Mouse (Mus musculus) E14TG2a.4 (cell line): ENCODE results near the gene Snapc1.

Source experiments
- H3K27me3 ChIP-seq: 2 replicates; pipeline ENCODE4 v1.6.1; 2014; ENCODE audit warnings: low read length, control low read depth; ENCODE audit not compliant: insufficient read depth
- H3K36me3 ChIP-seq: 2 replicates; pipeline ENCODE4 v1.6.1; 2014; ENCODE audit warnings: low read length, control low read depth; ENCODE audit not compliant: insufficient read depth
- H3K4me1 ChIP-seq: replicated peaks from 2 replicates; pipeline ENCODE4 v1.6.1; 2014; ENCODE audit warnings: low read depth, low read length, control low read depth
- H3K4me3 ChIP-seq: replicated peaks from 2 replicates; pipeline ENCODE4 v1.5.1; 2014; ENCODE audit warnings: mild to moderate bottlenecking, low read length
- H3K9me3 ChIP-seq: 2 replicates; pipeline ENCODE4 v1.6.1; 2014; ENCODE audit warnings: low read length, control low read depth
- CTCF ChIP-seq: conservative IDR thresholded peaks from 2 replicates; pipeline ENCODE4 v1.5.1; 2014; ENCODE audit warnings: low read length
- NANOG ChIP-seq: IDR thresholded peaks from 2 replicates; pipeline ENCODE4 v1.6.1; 2014; ENCODE audit warnings: borderline replicate concordance, low read length, mixed read lengths
- POU5F1 ChIP-seq: IDR thresholded peaks from 2 replicates; pipeline ENCODE4 v1.6.1; 2014; ENCODE audit warnings: low read length, borderline replicate concordance

The Snapc1 gene

DNA sequence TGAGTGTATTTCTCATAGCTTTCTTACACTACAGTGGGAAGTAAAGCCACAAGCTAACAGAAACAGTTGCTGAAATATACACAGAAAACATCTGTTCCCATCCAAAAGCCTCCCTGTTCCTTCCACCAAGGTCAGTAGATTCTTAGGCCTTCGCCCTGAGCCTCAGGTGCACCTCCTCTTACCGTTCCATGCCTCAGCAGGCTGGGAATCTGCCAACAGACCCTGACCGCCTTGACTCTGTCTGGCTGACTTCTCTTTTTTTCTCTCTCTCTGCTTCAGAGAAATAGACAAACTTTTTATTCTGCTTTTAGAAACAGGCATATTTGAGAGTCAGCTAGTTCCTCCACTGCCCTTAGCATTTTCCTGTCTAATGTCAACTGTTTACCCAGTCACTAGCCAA is 13.9 kb downstream of the Snapc1 start:
- H3K36me3 ChIP-seq = peaks cover 91% of the 10 kb centered on the region
- no peak overlapping the region for H3K4me3 ChIP-seq
- no peaks in the 10 kb centered on the region for H3K27me3 ChIP-seq
- no peaks in the 10 kb centered on the region for H3K9me3 ChIP-seq
- peaks cover 11% of the 10 kb centered on the region for H3K4me1 ChIP-seq
- TF ChIP-seq CTCF = no peak
- TF ChIP-seq NANOG = no peak
- TF ChIP-seq POU5F1 = no peak

DNA sequence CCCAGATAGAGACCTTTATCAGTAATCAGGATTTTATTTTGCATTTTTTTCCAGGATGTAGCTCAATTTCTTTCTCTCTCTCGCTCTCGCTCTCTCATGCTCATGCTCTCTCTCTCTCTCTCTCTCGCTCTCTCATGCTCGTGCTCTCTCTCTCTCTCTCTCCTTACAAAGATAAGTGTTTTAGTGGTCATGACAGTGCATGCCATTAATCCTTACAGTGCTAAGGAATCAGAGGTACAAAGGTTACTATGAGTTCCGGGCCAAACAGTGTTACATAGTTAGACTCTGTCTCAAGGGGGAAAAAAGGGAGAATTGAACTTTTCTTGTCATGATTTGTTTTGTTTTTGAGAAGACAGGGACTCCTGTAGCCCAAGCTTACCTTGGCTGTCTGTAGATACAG is 15.4 kb downstream of the Snapc1 start:
- Histone ChIP-seq H3K4me3 (no peak overlapping the region), H3K4me1 (peaks cover 11% of the 10 kb centered on the region), H3K36me3 (peaks cover 91% of the 10 kb centered on the region), H3K9me3 (no peaks in the 10 kb centered on the region), H3K27me3 (no peaks in the 10 kb centered on the region)
- TF ChIP-seq POU5F1 (no peak), NANOG (no peak)

DNA sequence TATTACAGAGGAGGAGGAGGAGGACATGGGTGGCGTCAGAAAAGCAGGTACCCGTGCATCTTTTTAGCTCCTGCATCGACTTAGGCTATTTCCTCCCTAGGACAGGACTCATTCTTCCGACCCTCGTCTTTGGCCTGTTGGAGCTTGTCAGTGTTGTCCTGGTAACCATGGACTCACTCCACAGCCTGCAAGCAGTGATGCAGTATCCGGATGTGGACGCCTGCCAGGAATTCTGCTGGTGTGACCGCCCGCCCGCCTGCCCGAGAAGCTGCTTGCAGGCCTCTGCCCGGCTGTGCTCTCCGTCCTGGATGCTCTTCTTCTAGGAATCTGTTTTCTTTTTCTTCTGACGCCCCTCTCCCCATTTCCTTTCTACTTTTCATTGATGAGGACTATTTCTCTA is 18.3 kb downstream of the Snapc1 start:
- Histone ChIP-seq H3K4me3 (no peak overlapping the region), H3K36me3 (peaks cover 80% of the 10 kb centered on the region), H3K27me3 (no peaks in the 10 kb centered on the region), H3K4me1 (peaks cover 11% of the 10 kb centered on the region), H3K9me3 (no peaks in the 10 kb centered on the region)
- TF ChIP-seq POU5F1 = no peak
- TF ChIP-seq NANOG = no peak
- no peak for TF ChIP-seq CTCF

DNA sequence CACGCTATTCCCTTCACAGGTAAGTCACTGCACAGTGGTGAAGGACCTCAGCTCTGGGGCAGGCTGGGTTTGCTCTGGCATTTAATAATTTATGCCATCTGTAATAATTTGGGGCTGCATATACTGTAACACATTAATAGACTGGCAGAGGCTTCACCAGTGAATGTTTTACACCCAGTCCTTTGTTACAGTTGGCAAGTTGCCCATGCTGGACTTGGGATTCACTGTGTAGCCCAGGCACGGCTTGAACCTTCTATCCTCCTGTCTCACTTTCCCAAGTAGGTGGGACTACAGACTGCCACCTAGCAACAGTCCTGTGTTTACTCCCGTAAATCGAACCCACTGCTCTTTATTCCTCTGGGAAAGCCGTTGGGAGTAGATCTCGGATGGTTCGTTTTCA is 22.0 kb downstream of the Snapc1 start:
- peaks cover 46% of the 10 kb centered on the region for H3K36me3 ChIP-seq
- H3K4me3 ChIP-seq = no peak overlapping the region
- no peaks in the 10 kb centered on the region for H3K9me3 ChIP-seq
- peaks cover 2% of the 10 kb centered on the region for H3K4me1 ChIP-seq
- H3K27me3 ChIP-seq = no peaks in the 10 kb centered on the region
- TF ChIP-seq POU5F1 (no peak), CTCF (no peak), NANOG (no peak)

DNA sequence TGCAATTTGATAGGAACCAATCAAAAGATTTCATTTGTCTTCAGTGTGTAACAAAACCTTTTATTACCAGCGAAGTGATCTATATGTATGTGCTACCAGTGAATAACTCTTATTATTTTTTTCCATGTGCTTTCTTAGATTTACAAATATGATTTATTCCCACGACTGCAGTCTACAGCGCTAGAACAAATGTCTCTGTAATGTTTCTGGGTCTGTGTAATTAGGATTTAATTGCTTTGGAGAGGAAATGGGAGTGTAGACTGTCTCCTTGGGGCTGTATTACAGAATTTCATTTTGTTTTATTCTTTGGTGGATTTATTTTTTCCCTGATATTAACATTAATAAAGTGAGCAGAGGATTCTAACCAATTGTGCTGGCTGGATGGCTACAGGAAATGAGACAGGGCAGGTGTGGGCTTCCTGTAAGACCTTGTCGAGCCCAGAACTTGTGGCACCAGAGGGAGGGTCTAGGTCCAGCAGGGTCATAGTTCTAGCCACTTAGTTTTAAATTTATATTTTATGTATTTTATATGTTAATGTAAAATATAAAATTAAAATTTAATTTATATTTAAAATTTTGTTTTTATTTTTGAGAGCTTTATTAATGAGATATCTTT is 24.2 kb downstream of the Snapc1 start:
- no peak overlapping the region for H3K4me3 ChIP-seq
- H3K27me3 ChIP-seq = 0 out of 2 replicates have a peak, but pooled peaks cover 3% of the 10 kb centered on the region
- TF ChIP-seq CTCF = no peak
- no peak for TF ChIP-seq NANOG
- TF ChIP-seq POU5F1 = no peak
- no peaks in the 10 kb centered on the region for H3K4me1 ChIP-seq
- H3K9me3 ChIP-seq = no peaks in the 10 kb centered on the region
- peaks cover 28% of the 10 kb centered on the region for H3K36me3 ChIP-seq

DNA sequence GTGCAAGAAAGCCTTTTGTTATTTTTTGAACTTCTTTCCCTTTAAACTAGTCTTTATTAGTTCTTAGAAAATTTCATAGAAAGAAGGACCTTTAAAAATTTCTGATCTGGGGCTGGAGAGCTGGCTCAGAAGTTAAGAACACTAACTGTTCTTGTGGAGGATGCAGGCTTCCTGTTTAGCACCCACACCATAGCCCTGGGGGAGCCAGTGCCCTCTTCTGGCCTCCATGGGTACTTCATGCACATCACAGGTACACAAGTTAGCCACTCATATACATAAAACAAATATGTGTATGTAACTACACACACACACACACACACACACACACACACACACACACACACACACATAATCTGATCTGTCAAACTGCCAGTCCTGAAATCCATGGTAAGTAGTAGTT is 25.3 kb downstream of the Snapc1 start:
- no peak for TF ChIP-seq POU5F1
- no peak for TF ChIP-seq NANOG
- TF ChIP-seq CTCF = peak; percentile 50
- Histone ChIP-seq H3K4me1 (no peaks in the 10 kb centered on the region), H3K36me3 (peaks cover 17% of the 10 kb centered on the region), H3K27me3 (peaks cover 7% of the 10 kb centered on the region; the same call in 1 of the 2 replicates), H3K9me3 (no peaks in the 10 kb centered on the region), H3K4me3 (no peak overlapping the region)

DNA sequence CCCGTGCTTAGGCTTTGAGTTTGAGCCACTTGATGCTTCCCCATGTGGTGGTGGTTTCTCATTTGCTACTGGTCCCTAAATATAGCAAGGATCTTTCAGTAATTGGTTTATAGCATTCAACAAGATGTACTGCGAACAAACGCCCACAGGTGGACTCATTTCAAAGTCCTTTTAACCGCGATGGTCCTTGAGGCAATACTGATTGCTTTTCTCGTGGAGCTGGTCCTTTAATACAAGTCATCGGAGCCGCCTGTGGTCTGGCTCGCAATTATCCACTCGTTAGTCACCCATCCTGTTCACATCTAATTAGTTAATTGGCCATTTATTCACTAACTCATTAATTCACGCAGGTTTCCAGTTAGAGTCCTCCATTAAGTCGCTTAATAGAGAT is 32.6 kb downstream of the Snapc1 start:
- H3K9me3 ChIP-seq = no peaks in the 10 kb centered on the region
- H3K4me3 ChIP-seq = peak overlapping the region; percentile 80
- peaks cover 61% of the 10 kb centered on the region for H3K27me3 ChIP-seq
- no peaks in the 10 kb centered on the region for H3K36me3 ChIP-seq
- TF ChIP-seq POU5F1 (no peak), CTCF (no peak), NANOG (no peak)
- H3K4me1 ChIP-seq = peaks cover 9% of the 10 kb centered on the region

DNA sequence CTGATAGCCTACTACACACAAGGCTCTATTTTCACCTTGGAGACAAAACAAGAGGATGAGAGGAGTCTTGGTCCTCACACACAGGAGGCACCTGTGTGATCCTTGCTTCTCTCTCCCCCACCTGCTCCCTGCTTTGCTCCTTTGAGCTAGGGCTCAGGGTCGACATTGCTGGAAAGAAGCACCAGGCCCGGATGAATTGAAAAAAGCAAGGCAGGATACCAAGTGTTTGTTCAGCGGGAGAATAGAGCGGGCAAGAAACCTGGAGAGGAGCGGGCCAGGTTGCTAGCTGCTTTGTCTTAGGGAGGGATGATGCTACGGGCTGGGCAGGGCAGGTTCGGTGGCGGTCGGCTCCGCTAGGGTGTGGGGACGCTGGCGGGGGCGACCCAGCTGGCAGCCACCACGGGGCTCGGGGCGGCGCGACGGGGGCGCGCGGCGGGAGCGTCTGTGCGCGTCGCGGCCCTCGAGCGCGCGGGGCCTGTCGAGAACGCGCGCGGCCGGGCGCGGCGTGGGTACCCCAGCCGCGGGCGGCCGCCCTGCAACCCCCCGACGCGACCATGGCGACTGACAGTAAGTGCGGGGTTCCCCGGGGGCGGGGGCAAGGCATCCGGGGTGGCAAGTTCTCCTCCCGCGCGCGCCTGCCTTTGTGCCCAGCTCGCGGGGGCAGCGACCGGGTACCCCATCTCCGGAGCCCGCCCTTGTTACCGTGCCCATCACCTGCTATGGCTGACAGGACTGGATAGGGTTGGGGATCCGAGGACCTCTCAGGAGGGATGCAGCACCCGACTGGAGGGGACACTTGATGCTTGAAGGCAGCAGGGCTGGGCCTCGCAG is 33.2 kb downstream of the Snapc1 start, which contains the start of gene Syt16:
Gene Syt16 (plus strand): TSS at position 365 of the 831 bp plus-strand sequence.
- peaks cover 64% of the 10 kb centered on the region for H3K27me3 ChIP-seq
- no peaks in the 10 kb centered on the region for H3K9me3 ChIP-seq
- peak within 1 kb of the TSS; percentile 80 for H3K4me3 ChIP-seq
- H3K4me1 ChIP-seq = peaks cover 9% of the 10 kb centered on the region
- TF ChIP-seq CTCF = no peak
- H3K36me3 ChIP-seq = no peaks in the 10 kb centered on the region

DNA sequence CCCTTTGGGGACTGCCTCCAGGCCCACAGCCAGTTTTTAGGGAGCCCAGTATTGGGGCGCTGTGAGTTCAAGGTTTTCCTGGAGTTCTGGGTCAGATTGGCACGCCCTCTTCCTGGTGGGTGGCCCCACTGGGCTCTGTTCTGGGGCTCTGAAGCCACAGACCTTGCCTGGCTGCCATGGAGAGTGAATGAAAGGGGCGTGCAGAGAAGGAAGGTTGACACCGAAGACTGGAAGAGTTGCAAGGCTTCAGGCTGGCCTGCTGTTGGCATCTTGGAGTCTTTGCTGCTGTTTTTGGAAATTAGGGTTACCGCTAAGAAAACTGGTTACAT is 33.8 kb downstream of the Snapc1 start:
- no peaks in the 10 kb centered on the region for H3K9me3 ChIP-seq
- H3K4me3 ChIP-seq = peak overlapping the region; percentile 80
- no peaks in the 10 kb centered on the region for H3K36me3 ChIP-seq
- H3K27me3 ChIP-seq = peaks cover 65% of the 10 kb centered on the region
- H3K4me1 ChIP-seq = peaks cover 9% of the 10 kb centered on the region
- no peak for TF ChIP-seq NANOG
- TF ChIP-seq CTCF = no peak
- TF ChIP-seq POU5F1 = no peak
